Mouse (Mus musculus): Measurements from ENCODE around the gene Trp53rkb. TPM values are rescaled to one million over a fixed set of nuclear protein-coding genes. Genes with fewer than 3 reads are reported as not detected.

Gene Trp53rkb
- total RNA-seq, 1 experiment = 11.1 TPM

- in situ Hi-C loops (cut with MboI; ENCODE audit: low sequenced_read_pairs in 2 of 2, unreplicated experiment in 2 of 2) = no loop called here
- Histone ChIP-seq H3K4me3 (ENCODE audit: insufficient read depth in 1 of 2, low read depth in 1 of 2, low read length in 2 of 2, poor library complexity in 1 of 2, severe bottlenecking in 1 of 2) (no peak overlapping the region), H3K9ac (ENCODE audit: insufficient read depth, low read depth, low read length, poor library complexity, severe bottlenecking) (no peak overlapping the region), H3K36me3 (ENCODE audit: control insufficient read depth, insufficient read depth, low read length, poor library complexity, severe bottlenecking) (no peaks in the 10 kb centered on the region; the same call in 1 of the 2 replicates), H3K4me1 (ENCODE audit: control insufficient read depth in 2 of 2, insufficient read depth in 2 of 2, low read length in 2 of 2, poor library complexity in 1 of 2) (peaks cover 0 to 4% of the 10 kb centered on the region in 2 experiments; a peak in 1 of 4 replicates), H3K27ac (ENCODE audit: insufficient read depth, low read depth, low read length, poor library complexity, severe bottlenecking) (no peak overlapping the region), H3K9me3 (ENCODE audit: control insufficient read depth, insufficient read depth, low read depth, low read length) (no peaks in the 10 kb centered on the region)
- DNase-seq (ENCODE audit: low read depth, low spot score) = no peak
- TF ChIP-seq ZC3H11A (IDR thresholded peaks at IDR 0.05; ENCODE audit: borderline replicate concordance, low read depth, low read length) = no peak
- TF ChIP-seq CHD2 (IDR thresholded peaks at IDR 0.05; ENCODE audit: low read depth, low read length) = no peak
- TF ChIP-seq HCFC1 (IDR thresholded peaks at IDR 0.05; ENCODE audit: borderline replicate concordance, insufficient read depth, low read length) = no peak
- TF ChIP-seq ZNF384 (IDR thresholded peaks at IDR 0.05; ENCODE audit: low read depth, low read length) = no peak
- TF ChIP-seq MAFK (IDR thresholded peaks at IDR 0.05; ENCODE audit: insufficient read depth, low read depth, low read length) = no peak
Measured at GRCm38 (mm10) chr2:166824998-166825397, 32.7 kb downstream of the Trp53rkb start.

- H3K9ac ChIP-seq (ENCODE audit: insufficient read depth, low read depth, low read length, poor library complexity, severe bottlenecking) = no peak overlapping the region
Measured at GRCm38 (mm10) chr2:166826491-166827224, 34.3 kb downstream of the Trp53rkb start.

GRCm38 (mm10) chr2:166828306-166828705 lies 36.0 kb downstream of the Trp53rkb start:
- no peaks in the 10 kb centered on the region for H3K9me3 ChIP-seq (ENCODE audit: control insufficient read depth, insufficient read depth, low read depth, low read length)
- H3K36me3 ChIP-seq (ENCODE audit: control insufficient read depth, insufficient read depth, low read length, poor library complexity, severe bottlenecking) = no peaks in the 10 kb centered on the region; the same call in 1 of the 2 replicates
- DNase-seq (ENCODE audit: low read depth, low spot score) = no peak
- no peak overlapping the region for H3K4me3 ChIP-seq (ENCODE audit: insufficient read depth in 1 of 2, low read depth in 1 of 2, low read length in 2 of 2, poor library complexity in 1 of 2, severe bottlenecking in 1 of 2)
- no peak overlapping the region for H3K27ac ChIP-seq (ENCODE audit: insufficient read depth, low read depth, low read length, poor library complexity, severe bottlenecking)
- TF ChIP-seq ZNF384 (IDR thresholded peaks at IDR 0.05; ENCODE audit: low read depth, low read length) (no peak), MAFK (IDR thresholded peaks at IDR 0.05; ENCODE audit: insufficient read depth, low read depth, low read length) (no peak), ZC3H11A (IDR thresholded peaks at IDR 0.05; ENCODE audit: borderline replicate concordance, low read depth, low read length) (no peak), HCFC1 (IDR thresholded peaks at IDR 0.05; ENCODE audit: borderline replicate concordance, insufficient read depth, low read length) (no peak), CHD2 (IDR thresholded peaks at IDR 0.05; ENCODE audit: low read depth, low read length) (no peak)
- in situ Hi-C loops (cut with MboI; ENCODE audit: low sequenced_read_pairs in 2 of 2, unreplicated experiment in 2 of 2) = no loop called here
- H3K4me1 ChIP-seq (ENCODE audit: control insufficient read depth in 2 of 2, insufficient read depth in 2 of 2, low read length in 2 of 2, poor library complexity in 1 of 2) = no peaks in the 10 kb centered on the region
- no peak overlapping the region for H3K9ac ChIP-seq (ENCODE audit: insufficient read depth, low read depth, low read length, poor library complexity, severe bottlenecking)

More at GRCm38 (mm10) chr2:166826491-166827224, 34.3 kb downstream of the Trp53rkb start:
- TF ChIP-seq MAFK (IDR thresholded peaks at IDR 0.05; ENCODE audit: insufficient read depth, low read depth, low read length) (no peak), ZNF384 (IDR thresholded peaks at IDR 0.05; ENCODE audit: low read depth, low read length) (no peak), CHD2 (IDR thresholded peaks at IDR 0.05; ENCODE audit: low read depth, low read length) (no peak)
- Histone ChIP-seq H3K9me3 (ENCODE audit: control insufficient read depth, insufficient read depth, low read depth, low read length) (no peaks in the 10 kb centered on the region), H3K36me3 (ENCODE audit: control insufficient read depth, insufficient read depth, low read length, poor library complexity, severe bottlenecking) (no peaks in the 10 kb centered on the region; the same call in 1 of the 2 replicates), H3K4me1 (ENCODE audit: control insufficient read depth in 2 of 2, insufficient read depth in 2 of 2, low read length in 2 of 2, poor library complexity in 1 of 2) (peaks cover 0 to 1% of the 10 kb centered on the region in 2 experiments; a peak in 1 of 4 replicates), H3K27ac (ENCODE audit: insufficient read depth, low read depth, low read length, poor library complexity, severe bottlenecking) (no peak overlapping the region), H3K4me3 (ENCODE audit: insufficient read depth in 1 of 2, low read depth in 1 of 2, low read length in 2 of 2, poor library complexity in 1 of 2, severe bottlenecking in 1 of 2) (no peak overlapping the region)
- no peak for DNase-seq (ENCODE audit: low read depth, low spot score)
- in situ Hi-C loops (cut with MboI; ENCODE audit: low sequenced_read_pairs in 2 of 2, unreplicated experiment in 2 of 2) = no loop called here

GRCm38 (mm10) chr2:166830350-166830749 lies 38.0 kb downstream of the Trp53rkb start:
- Histone ChIP-seq H3K4me3 (ENCODE audit: insufficient read depth in 1 of 2, low read depth in 1 of 2, low read length in 2 of 2, poor library complexity in 1 of 2, severe bottlenecking in 1 of 2) (no peak overlapping the region), H3K36me3 (ENCODE audit: control insufficient read depth, insufficient read depth, low read length, poor library complexity, severe bottlenecking) (peaks cover 7% of the 10 kb centered on the region; the same call in 1 of the 2 replicates), H3K9ac (ENCODE audit: insufficient read depth, low read depth, low read length, poor library complexity, severe bottlenecking) (no peak overlapping the region), H3K27ac (ENCODE audit: insufficient read depth, low read depth, low read length, poor library complexity, severe bottlenecking) (no peak overlapping the region), H3K9me3 (ENCODE audit: control insufficient read depth, insufficient read depth, low read depth, low read length) (no peaks in the 10 kb centered on the region), H3K4me1 (ENCODE audit: control insufficient read depth in 2 of 2, insufficient read depth in 2 of 2, low read length in 2 of 2, poor library complexity in 1 of 2) (no peaks in the 10 kb centered on the region)
- in situ Hi-C loops (cut with MboI; ENCODE audit: low sequenced_read_pairs in 2 of 2, unreplicated experiment in 2 of 2) = no loop called here
- no peak for TF ChIP-seq CHD2 (IDR thresholded peaks at IDR 0.05; ENCODE audit: low read depth, low read length)
- no peak for TF ChIP-seq ZC3H11A (IDR thresholded peaks at IDR 0.05; ENCODE audit: borderline replicate concordance, low read depth, low read length)
- TF ChIP-seq HCFC1 (IDR thresholded peaks at IDR 0.05; ENCODE audit: borderline replicate concordance, insufficient read depth, low read length) = no peak
- no peak for TF ChIP-seq MAFK (IDR thresholded peaks at IDR 0.05; ENCODE audit: insufficient read depth, low read depth, low read length)
- TF ChIP-seq ZNF384 (IDR thresholded peaks at IDR 0.05; ENCODE audit: low read depth, low read length) = no peak
- DNase-seq (ENCODE audit: low read depth, low spot score) = no peak

Measured in ES-E14 (cell line).